Mouse (Mus musculus) limb, embryonic 15.5 days (tissue): Measurements from ENCODE around the gene Krt77. TPM values are rescaled to one million over a fixed set of nuclear protein-coding genes. Genes with fewer than 3 reads are reported as not detected.

Experiments used
- ATAC-seq: fragments of 200-750 bp; cut with Nextera tagmentation; 2 replicates; pipeline ENCODE4 v1.8.0; 2017; ENCODE audit warnings: low read depth, moderate TSS enrichment; ENCODE audit not compliant: insufficient number of reproducible peaks, low FRiP score, low TSS enrichment
- H3K27ac ChIP-seq: fragments of 300-500 bp; sonication (generic); 2 replicates; pipeline ENCODE4 v1.5.1; 2015; ENCODE audit warnings: moderate library complexity, mild to moderate bottlenecking, inconsistent platforms
- H3K27me3 ChIP-seq: fragments of 300-500 bp; sonication (generic); 2 replicates; pipeline ENCODE4 v1.6.1; 2015; ENCODE audit warnings: inconsistent platforms
- H3K36me3 ChIP-seq: fragments of 300-500 bp; sonication (generic); 2 replicates; pipeline ENCODE4 v1.6.1; 2015; ENCODE audit warnings: inconsistent platforms
- H3K4me1 ChIP-seq: fragments of 300-500 bp; sonication (generic); 2 replicates; pipeline ENCODE4 v1.6.1; 2015; ENCODE audit warnings: inconsistent platforms
- H3K4me2 ChIP-seq: fragments of 300-500 bp; sonication (generic); 2 replicates; pipeline ENCODE4 v1.6.1; 2015; ENCODE audit warnings: mild to moderate bottlenecking, inconsistent platforms
- H3K4me3 ChIP-seq: fragments of 300-500 bp; sonication (generic); 2 replicates; pipeline ENCODE4 v1.5.1; 2015; ENCODE audit warnings: mild to moderate bottlenecking, inconsistent platforms
- H3K9ac ChIP-seq: fragments of 300-500 bp; sonication (generic); 2 replicates; pipeline ENCODE4 v1.6.1; 2015; ENCODE audit warnings: inconsistent platforms
- H3K9me3 ChIP-seq: fragments of 300-500 bp; sonication (generic); 2 replicates; pipeline ENCODE4 v1.6.1; 2016; ENCODE audit warnings: inconsistent platforms
- WGBS: fragments of 180-500 bp; shearing (Covaris S2); methylation state at CpG from one replicate; pipeline ENCODE4 v1.1.7; 2015; 5-methylcytosine and 5-hydroxymethylcytosine counted together
- polyA plus RNA-seq: library from polyadenylated mRNA; unstranded; fragments of >200 nt; fragmentation: Nextera tagmentation; extraction: Ambion mirVana; gene quantifications from 2 replicates; pipeline ENCODE4 v1.2.1, GENCODE M21; 2015

Gene Krt77
- polyA plus RNA-seq, 1 experiment from 2014 or later, result 157 TPM

- no peak for ATAC-seq
- no peaks in the 10 kb centered on the region for H3K36me3 ChIP-seq
- H3K4me3 ChIP-seq, result peak overlapping the region; percentile 42
- no peaks in the 10 kb centered on the region for H3K9me3 ChIP-seq
- under 1% methylated on average over 32 of the region's 33 CpGs for WGBS
- H3K4me2 ChIP-seq, result peak overlapping the region; percentile 77
- H3K9ac ChIP-seq, result 0 out of 2 replicates have a peak overlapping the region, but pooled peaks have one; percentile 5
- peak overlapping the region; percentile 58; the same call in 1 of the 2 replicates for H3K27ac ChIP-seq
- peaks cover 18% of the 10 kb centered on the region for H3K4me1 ChIP-seq
- H3K27me3 ChIP-seq, result peaks cover 65% of the 10 kb centered on the region
Observed at GRCm38 (mm10) chr15:101859735-101860170, 9.8 kb downstream of the Krt77 start.

GRCm38 (mm10) chr15:101858673-101859425, 10.7 kb downstream of the Krt77 start:
- H3K4me3 ChIP-seq, result no peak overlapping the region
- WGBS, result 5% methylated on average over 11 of the region's 11 CpGs

DNA sequence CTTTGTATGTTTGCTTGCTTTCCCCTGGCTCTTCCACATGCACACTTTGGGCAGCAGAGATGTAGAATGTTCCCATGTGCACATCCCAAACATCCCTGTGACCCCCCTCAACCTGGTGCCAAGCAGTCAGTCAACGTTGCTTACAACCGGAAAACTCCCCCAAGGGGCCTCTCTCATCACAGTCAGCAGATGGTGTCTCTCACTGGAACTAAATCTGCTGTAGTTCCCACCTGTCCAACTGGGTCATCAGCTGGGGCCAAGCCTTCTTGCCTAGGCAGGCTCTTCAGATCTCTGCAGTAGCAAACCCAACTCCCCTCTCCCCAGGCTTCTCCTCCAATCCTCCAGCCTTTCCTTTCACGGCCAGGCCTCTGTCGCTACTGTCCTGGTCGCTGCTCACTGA, 12.8 kb downstream of the Krt77 start:
- Histone ChIP-seq H3K4me2 (no peak overlapping the region), H3K27ac (peak overlapping the region; percentile 57), H3K36me3 (no peaks in the 10 kb centered on the region), H3K9ac (no peak overlapping the region), H3K4me1 (peaks cover 18% of the 10 kb centered on the region), H3K9me3 (no peaks in the 10 kb centered on the region), H3K4me3 (no peak overlapping the region), H3K27me3 (peaks cover 80% of the 10 kb centered on the region)
- 52% methylated on average over 5 of the region's 5 CpGs for WGBS
- no peak for ATAC-seq

More at GRCm38 (mm10) chr15:101858673-101859425, 10.7 kb downstream of the Krt77 start:
- Histone ChIP-seq H3K9ac (no peak overlapping the region), H3K4me2 (peak overlapping the region; percentile 77), H3K27me3 (peaks cover 72% of the 10 kb centered on the region), H3K36me3 (no peaks in the 10 kb centered on the region), H3K4me1 (peaks cover 18% of the 10 kb centered on the region), H3K9me3 (no peaks in the 10 kb centered on the region), H3K27ac (peak overlapping the region; percentile 58)
- ATAC-seq, result no peak

DNA sequence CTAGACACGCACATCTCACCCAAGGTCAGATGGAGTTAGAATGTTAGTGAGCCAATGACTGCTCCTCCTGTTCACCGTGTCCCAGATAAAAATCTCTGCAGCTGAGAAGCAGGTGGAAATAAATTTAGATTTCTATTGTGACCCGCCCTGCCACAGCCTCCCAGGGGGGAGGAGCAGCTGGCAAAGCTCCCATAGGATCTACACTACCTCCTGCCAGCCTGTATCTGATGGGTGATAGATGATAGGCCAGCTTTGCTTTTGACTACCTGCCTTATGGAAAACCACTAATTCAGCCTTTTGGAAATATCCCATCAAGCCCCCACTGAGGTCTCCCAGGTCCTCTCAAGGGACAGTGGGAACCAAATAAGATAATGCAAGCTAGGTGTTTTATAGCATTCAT, 13.8 kb downstream of the Krt77 start:
- Histone ChIP-seq H3K9ac (no peak overlapping the region), H3K9me3 (no peaks in the 10 kb centered on the region), H3K27me3 (peaks cover 77% of the 10 kb centered on the region), H3K27ac (no peak overlapping the region), H3K4me3 (no peak overlapping the region), H3K4me1 (peaks cover 18% of the 10 kb centered on the region), H3K36me3 (no peaks in the 10 kb centered on the region), H3K4me2 (no peak overlapping the region)
- 54% methylated on average over 3 of the region's 3 CpGs for WGBS
- no peak for ATAC-seq

DNA sequence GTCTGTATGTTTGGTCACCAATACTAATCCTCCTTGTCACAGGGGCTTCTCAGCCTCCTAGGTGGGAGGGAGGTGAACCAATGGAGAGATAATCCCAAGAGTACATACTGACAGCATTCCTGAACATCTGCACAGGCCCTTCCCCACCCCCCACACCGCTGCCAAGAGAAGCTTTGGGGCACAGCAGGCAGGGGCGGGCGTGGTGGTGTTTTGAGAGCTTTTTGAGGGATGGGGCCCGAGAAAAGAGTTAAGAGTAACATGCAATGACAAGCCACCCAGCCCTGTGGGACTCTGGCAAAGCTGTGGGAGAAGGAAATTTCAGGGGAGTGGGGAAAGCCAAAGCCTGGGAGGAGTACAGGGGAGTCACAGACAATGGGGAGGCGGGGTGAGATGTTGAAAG, 15.2 kb downstream of the Krt77 start:
- peaks cover 8% of the 10 kb centered on the region for H3K4me1 ChIP-seq
- 9% methylated on average over 5 of the region's 5 CpGs for WGBS
- peaks cover 62% of the 10 kb centered on the region for H3K27me3 ChIP-seq
- no peak overlapping the region for H3K4me3 ChIP-seq
- no peak for ATAC-seq
- H3K4me2 ChIP-seq, result no peak overlapping the region
- H3K9me3 ChIP-seq, result no peaks in the 10 kb centered on the region
- H3K36me3 ChIP-seq, result no peaks in the 10 kb centered on the region
- no peak overlapping the region for H3K9ac ChIP-seq
- 0 out of 2 replicates have a peak overlapping the region, but pooled peaks have one; percentile 43 for H3K27ac ChIP-seq

GRCm38 (mm10) chr15:101852571-101852970, 16.9 kb downstream of the Krt77 start:
- Histone ChIP-seq H3K9ac (no peak overlapping the region), H3K9me3 (no peaks in the 10 kb centered on the region), H3K4me2 (no peak overlapping the region), H3K27me3 (peaks cover 47% of the 10 kb centered on the region), H3K4me1 (0 out of 2 replicates have a peak, but pooled peaks cover 3% of the 10 kb centered on the region), H3K36me3 (no peaks in the 10 kb centered on the region), H3K4me3 (no peak overlapping the region), H3K27ac (no peak overlapping the region)
- no peak for ATAC-seq
- 21% methylated on average over 5 of the region's 5 CpGs for WGBS

GRCm38 (mm10) chr15:101850694-101851093, 18.8 kb downstream of the Krt77 start, which contains the start of gene Krt1:
Krt1 (minus strand) TSS chr15:101850794.
- peaks cover 9% of the 10 kb centered on the region for H3K4me1 ChIP-seq
- H3K9ac ChIP-seq, result no peak within 1 kb of the TSS
- H3K27ac ChIP-seq, result 0 out of 2 replicates have a peak within 1 kb of the TSS, but pooled peaks have one; percentile 1
- H3K9me3 ChIP-seq, result no peaks in the 10 kb centered on the region
- peak; percentile 55; the same call in 1 of the 2 replicates for ATAC-seq
- 0 out of 2 replicates have a peak within 1 kb of the TSS, but pooled peaks have one; percentile 10 for H3K4me3 ChIP-seq
- H3K4me2 ChIP-seq, result no peak within 1 kb of the TSS
- 52% methylated on average over 6 of the region's 6 CpGs for WGBS
- H3K36me3 ChIP-seq, result no peaks in the 10 kb centered on the region
- peaks cover 40% of the 10 kb centered on the region for H3K27me3 ChIP-seq

DNA sequence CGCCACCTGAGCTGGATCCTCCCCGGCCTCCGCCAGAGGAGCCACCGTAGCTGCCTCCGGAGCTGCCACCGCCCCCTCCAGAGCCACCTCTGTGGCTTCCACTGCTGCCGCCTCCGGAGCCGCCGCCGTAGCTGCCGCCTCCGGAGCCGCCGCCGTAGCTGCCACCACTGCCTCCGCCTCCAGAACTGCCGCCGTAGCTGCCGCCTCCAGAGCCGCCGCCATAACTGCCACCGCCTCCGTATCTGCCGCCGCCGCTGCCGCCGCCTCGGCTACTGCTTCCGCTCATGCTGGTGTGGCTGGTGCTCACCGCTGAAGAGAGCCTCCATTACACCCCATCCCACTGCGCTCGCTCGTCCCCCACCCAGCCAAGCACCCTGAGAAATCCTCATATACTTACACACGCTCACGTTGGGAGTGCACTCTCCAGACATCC, 23.5 kb downstream of the Krt77 start:
- H3K27ac ChIP-seq, result 0 out of 2 replicates have a peak overlapping the region, but pooled peaks have one; percentile 35
- peak overlapping the region; percentile 24; the same call in 1 of the 2 replicates for H3K9ac ChIP-seq
- peaks cover 17% of the 10 kb centered on the region for H3K27me3 ChIP-seq
- H3K4me1 ChIP-seq, result peaks cover 8% of the 10 kb centered on the region
- H3K9me3 ChIP-seq, result no peaks in the 10 kb centered on the region
- peak overlapping the region; percentile 87 for H3K4me2 ChIP-seq
- 2% methylated on average over 34 of the region's 37 CpGs for WGBS
- no peak for ATAC-seq
- no peaks in the 10 kb centered on the region for H3K36me3 ChIP-seq
- H3K4me3 ChIP-seq, result peak overlapping the region; percentile 52

GRCm38 (mm10) chr15:101843192-101843591, 26.3 kb downstream of the Krt77 start:
- no peak overlapping the region for H3K9ac ChIP-seq
- H3K4me3 ChIP-seq, result no peak overlapping the region
- H3K36me3 ChIP-seq, result no peaks in the 10 kb centered on the region
- 54% methylated on average over 9 of the region's 9 CpGs for WGBS
- no peak for ATAC-seq
- peaks cover 8% of the 10 kb centered on the region for H3K4me1 ChIP-seq
- H3K9me3 ChIP-seq, result no peaks in the 10 kb centered on the region
- no peak overlapping the region for H3K4me2 ChIP-seq
- H3K27ac ChIP-seq, result no peak overlapping the region
- H3K27me3 ChIP-seq, result peaks cover 17% of the 10 kb centered on the region

- H3K4me1 ChIP-seq, result no peaks in the 10 kb centered on the region
- H3K4me2 ChIP-seq, result no peak overlapping the region
- H3K9ac ChIP-seq, result no peak overlapping the region
- H3K27me3 ChIP-seq, result no peaks in the 10 kb centered on the region
- WGBS, result 60% methylated on average over 5 of the region's 5 CpGs
- no peak overlapping the region for H3K4me3 ChIP-seq
- H3K27ac ChIP-seq, result no peak overlapping the region
- ATAC-seq, result no peak
- no peaks in the 10 kb centered on the region for H3K9me3 ChIP-seq
- H3K36me3 ChIP-seq, result no peaks in the 10 kb centered on the region
Observed at GRCm38 (mm10) chr15:101834784-101835328, 34.6 kb downstream of the Krt77 start.

GRCm38 (mm10) chr15:101833131-101833530, 36.4 kb downstream of the Krt77 start:
- Histone ChIP-seq H3K9ac (no peak overlapping the region), H3K4me2 (no peak overlapping the region), H3K4me1 (no peaks in the 10 kb centered on the region), H3K27ac (no peak overlapping the region), H3K27me3 (no peaks in the 10 kb centered on the region), H3K4me3 (no peak overlapping the region), H3K9me3 (no peaks in the 10 kb centered on the region), H3K36me3 (no peaks in the 10 kb centered on the region)
- 22% methylated on average over 6 of the region's 6 CpGs for WGBS
- no peak for ATAC-seq

GRCm38 (mm10) chr15:101829441-101829840, 40.1 kb downstream of the Krt77 start:
- no peaks in the 10 kb centered on the region for H3K36me3 ChIP-seq

More at GRCm38 (mm10) chr15:101829441-101829840, 40.1 kb downstream of the Krt77 start:
- Histone ChIP-seq H3K4me2 (no peak overlapping the region), H3K4me1 (no peaks in the 10 kb centered on the region), H3K4me3 (no peak overlapping the region), H3K9me3 (no peaks in the 10 kb centered on the region), H3K27ac (no peak overlapping the region), H3K9ac (no peak overlapping the region), H3K27me3 (no peaks in the 10 kb centered on the region)
- 72% methylated on average over 5 of the region's 5 CpGs for WGBS
- ATAC-seq, result no peak
